Mouse (Mus musculus) MEL (cell line): ENCODE measurements around the gene Ncln. TPM values are rescaled to one million over a fixed set of nuclear protein-coding genes. Genes with fewer than 3 reads are reported as not detected.

ENCODE experiments used
- DNase-seq: peaks from one replicate; pipeline ENCODE4 v3.0.0; 2011; ENCODE audit warnings: low read depth, low spot score
- H3K27ac ChIP-seq: 2 replicates; pipeline ENCODE4 v1.5.1; 2012; ENCODE audit warnings: low read depth, mild to moderate bottlenecking, control low read depth, low read length, moderate library complexity; ENCODE audit not compliant: control insufficient read depth
- H3K27me3 ChIP-seq, 2 experiments: fragments of 150-350 bp in 1 of 2; sonication (generic) in 1 of 2; 2 replicates each; pipeline ENCODE4 v1.6.1; 2012; ENCODE audit warnings: low read length in 2 of 2, mild to moderate bottlenecking in 2 of 2, improper control_type of control experiment in 1 of 2, moderate library complexity in 1 of 2; ENCODE audit not compliant: insufficient read depth in 2 of 2, control insufficient read depth in 1 of 2
- H3K36me3 ChIP-seq, 2 experiments: 2 replicates each; pipeline ENCODE4 v1.6.1; 2012 to 2014; ENCODE audit warnings: low read length in 2 of 2, improper control_type of control experiment in 1 of 2, inconsistent platforms in 1 of 2, mild to moderate bottlenecking in 1 of 2; ENCODE audit not compliant: insufficient read depth in 2 of 2, control insufficient read depth in 1 of 2
- H3K4me1 ChIP-seq, 2 experiments: fragments of 150-350 bp in 1 of 2; sonication (generic) in 1 of 2; 2 replicates each; pipeline ENCODE4 v1.6.1; 2012; ENCODE audit warnings: low read length in 2 of 2, improper control_type of control experiment in 1 of 2, mild to moderate bottlenecking in 1 of 2; ENCODE audit not compliant: insufficient read depth in 2 of 2, control insufficient read depth in 1 of 2
- H3K4me3 ChIP-seq, 2 experiments: fragments of 150-350 bp in 1 of 2; sonication (generic) in 1 of 2; 2 replicates each; pipeline ENCODE4 v1.5.1; 2012; ENCODE audit warnings: low read depth in 2 of 2, low read length in 2 of 2, mild to moderate bottlenecking in 2 of 2, moderate library complexity in 2 of 2, control low read depth in 1 of 2, improper control_type of control experiment in 1 of 2; ENCODE audit not compliant: control insufficient read depth in 1 of 2, insufficient read depth in 1 of 2
- H3K79me2 ChIP-seq: 2 replicates; pipeline ENCODE4 v1.6.1; 2012; ENCODE audit warnings: mild to moderate bottlenecking, low read length, moderate library complexity; ENCODE audit not compliant: control insufficient read depth, poor library complexity, insufficient read depth
- H3K9ac ChIP-seq: 2 replicates; pipeline ENCODE4 v1.6.1; 2012; ENCODE audit warnings: low read depth, mild to moderate bottlenecking, control low read depth, low read length, moderate library complexity; ENCODE audit not compliant: control insufficient read depth, poor library complexity, severe bottlenecking
- H3K9me3 ChIP-seq: fragments of 150-350 bp; sonication (generic); replicated peaks from 2 replicates; pipeline ENCODE4 v1.6.1; 2012; ENCODE audit warnings: mild to moderate bottlenecking, low read length, improper control_type of control experiment, moderate library complexity; ENCODE audit not compliant: insufficient read depth
- BHLHE40 ChIP-seq: IDR thresholded peaks from 2 replicates; pipeline ENCODE4 v1.6.1; 2012; ENCODE audit warnings: low read depth, mild to moderate bottlenecking, inconsistent platforms, low read length, improper control_type of control experiment, borderline replicate concordance
- CHD1 ChIP-seq: IDR thresholded peaks from 2 replicates; pipeline ENCODE4 v1.6.1; 2012; ENCODE audit warnings: low read depth, mild to moderate bottlenecking, inconsistent platforms, low read length, improper control_type of control experiment
- CHD2 ChIP-seq: IDR thresholded peaks from 2 replicates; pipeline ENCODE4 v1.6.1; 2011; ENCODE audit warnings: low read length, improper control_type of control experiment
- CTCF ChIP-seq, 3 experiments: IDR thresholded peaks in 2 of 3; conservative IDR thresholded peaks in 1 of 3; 2 replicates each; pipeline ENCODE4 v1.5.1; 2011 to 2012; ENCODE audit warnings: low read length in 3 of 3, low read depth in 2 of 3, mild to moderate bottlenecking in 2 of 3, improper control_type of control experiment in 1 of 3, inconsistent platforms in 1 of 3, mixed read lengths in 1 of 3, moderate library complexity in 1 of 3; ENCODE audit not compliant: control insufficient read depth in 1 of 3, insufficient read depth in 1 of 3, poor library complexity in 1 of 3, severe bottlenecking in 1 of 3
- ETS1 ChIP-seq: IDR thresholded peaks from 2 replicates; pipeline ENCODE4 v1.6.1; 2012; ENCODE audit warnings: low read depth, mild to moderate bottlenecking, inconsistent platforms, low read length, improper control_type of control experiment, moderate library complexity
- GABPA ChIP-seq: IDR thresholded peaks from 2 replicates; pipeline ENCODE4 v1.6.1; 2012; ENCODE audit warnings: low read depth, mild to moderate bottlenecking, inconsistent platforms, low read length, improper control_type of control experiment, moderate library complexity
- JUND ChIP-seq: IDR thresholded peaks from 2 replicates; pipeline ENCODE4 v1.6.1; 2011; ENCODE audit warnings: low read depth, mild to moderate bottlenecking, improper control_type of control experiment, low read length
- KAT2A ChIP-seq: conservative IDR thresholded peaks from 2 replicates; pipeline ENCODE4 v1.6.1; 2012; ENCODE audit warnings: low read depth, low read length, improper control_type of control experiment, inconsistent platforms
- MAFK ChIP-seq: IDR thresholded peaks from 2 replicates; pipeline ENCODE4 v1.6.1; 2011; ENCODE audit warnings: low read depth, mild to moderate bottlenecking, low read length, improper control_type of control experiment, borderline replicate concordance
- MAZ ChIP-seq: IDR thresholded peaks from 2 replicates; pipeline ENCODE4 v1.6.1; 2012; ENCODE audit warnings: low read depth, mild to moderate bottlenecking, inconsistent platforms, low read length, improper control_type of control experiment
- MEF2A ChIP-seq: IDR thresholded peaks from 2 replicates; pipeline ENCODE4 v1.6.1; 2014; ENCODE audit warnings: low read depth, mild to moderate bottlenecking, inconsistent platforms, low read length, improper control_type of control experiment; ENCODE audit not compliant: poor library complexity, insufficient replicate concordance, severe bottlenecking; ENCODE audit errors: extremely low read depth
- MXI1 ChIP-seq: IDR thresholded peaks from 2 replicates; pipeline ENCODE4 v1.6.1; 2011; ENCODE audit warnings: mild to moderate bottlenecking, low read depth, low read length, improper control_type of control experiment
- MYB ChIP-seq: IDR thresholded peaks from 2 replicates; pipeline ENCODE4 v1.6.1; 2011; ENCODE audit warnings: mild to moderate bottlenecking, low read depth, low read length, improper control_type of control experiment
- POLR2A ChIP-seq, 2 experiments: IDR thresholded peaks; 2 replicates each; pipeline ENCODE4 v1.6.1; 2011 to 2012; ENCODE audit warnings: low read length in 2 of 2, mild to moderate bottlenecking in 2 of 2, control low read depth in 1 of 2, improper control_type of control experiment in 1 of 2, low read depth in 1 of 2, moderate library complexity in 1 of 2; ENCODE audit not compliant: control insufficient read depth in 1 of 2, insufficient read depth in 1 of 2, poor library complexity in 1 of 2
- POLR2AphosphoS2 ChIP-seq: IDR thresholded peaks from 2 replicates; pipeline ENCODE4 v1.6.1; 2011; ENCODE audit warnings: low read length, improper control_type of control experiment
- RAD21 ChIP-seq: IDR thresholded peaks from 2 replicates; pipeline ENCODE4 v1.6.1; 2011; ENCODE audit warnings: mild to moderate bottlenecking, low read depth, low read length, improper control_type of control experiment
- SIN3A ChIP-seq: IDR thresholded peaks from 2 replicates; pipeline ENCODE4 v1.6.1; 2012; ENCODE audit warnings: low read length, improper control_type of control experiment, inconsistent platforms
- SMC3 ChIP-seq: IDR thresholded peaks from 2 replicates; pipeline ENCODE4 v1.6.1; 2011; ENCODE audit warnings: low read depth, low read length, improper control_type of control experiment
- TAL1 ChIP-seq: IDR thresholded peaks from 2 replicates; pipeline ENCODE4 v1.6.1; 2012; ENCODE audit warnings: mild to moderate bottlenecking, inconsistent platforms, low read length, moderate library complexity, mixed read lengths
- TBP ChIP-seq: IDR thresholded peaks from 2 replicates; pipeline ENCODE4 v1.8.0; 2011; ENCODE audit warnings: low read depth, low read length, improper control_type of control experiment
- TCF12 ChIP-seq: IDR thresholded peaks from 2 replicates; pipeline ENCODE4 v1.6.1; 2014; ENCODE audit warnings: low read depth, mild to moderate bottlenecking, inconsistent platforms, low read length, improper control_type of control experiment, moderate library complexity
- USF1 ChIP-seq: IDR thresholded peaks from 2 replicates; pipeline ENCODE4 v1.6.1; 2014; ENCODE audit warnings: low read depth, mild to moderate bottlenecking, inconsistent platforms, low read length, improper control_type of control experiment, moderate library complexity
- USF2 ChIP-seq, 2 experiments: IDR thresholded peaks; 2 replicates each; pipeline ENCODE4 v1.6.1; 2011 to 2012; ENCODE audit warnings: improper control_type of control experiment in 2 of 2, low read length in 2 of 2, borderline replicate concordance in 1 of 2, inconsistent platforms in 1 of 2, low read depth in 1 of 2, mild to moderate bottlenecking in 1 of 2; ENCODE audit not compliant: insufficient read depth in 1 of 2
- ZKSCAN1 ChIP-seq: IDR thresholded peaks from 2 replicates; pipeline ENCODE4 v1.6.1; 2012; ENCODE audit warnings: low read depth, mild to moderate bottlenecking, inconsistent platforms, low read length, improper control_type of control experiment, moderate library complexity
- ZMIZ1 ChIP-seq: IDR thresholded peaks from 2 replicates; pipeline ENCODE4 v1.6.1; 2012; ENCODE audit warnings: low read depth, mild to moderate bottlenecking, inconsistent platforms, low read length, improper control_type of control experiment, moderate library complexity
- polyA plus RNA-seq, 2 experiments: library from polyadenylated mRNA; stranded (reverse) in 1 of 2; unstranded in 1 of 2; fragments of >175 nt in 1 of 2; fragments of >200 nt in 1 of 2; gene quantifications; 2 replicates each; pipeline versions ENCODE4 v1.2.1 to v1.2.4; 2012; ENCODE audit warnings: low replicate concordance in 2 of 2, low read depth in 1 of 2; ENCODE audit not compliant: insufficient read length in 2 of 2, insufficient read depth in 1 of 2, missing spikeins in 1 of 2
- total RNA-seq: library from RNA; depleted of rRNA; stranded (reverse); fragments of 300-350 nt; gene quantifications from 2 replicates; pipeline ENCODE4 v1.2.3, GENCODE M21; 2012

Gene Ncln
- total and polyA plus RNA-seq, 3 experiments = 136 to 276 (median 215) TPM

- DNase-seq = no peak
- Histone ChIP-seq H3K36me3 (peaks cover 0 to 3% of the 10 kb centered on the region in 2 experiments; a peak in 2 of 4 replicates), H3K27me3 (peaks cover 0 to 2% of the 10 kb centered on the region in 2 experiments; a peak in 2 of 4 replicates), H3K9me3 (no peaks in the 10 kb centered on the region), H3K4me1 (peaks cover 3 to 23% of the 10 kb centered on the region in 2 experiments), H3K9ac (no peak overlapping the region), H3K27ac (no peak overlapping the region), H3K79me2 (no peaks in the 10 kb centered on the region), H3K4me3 (no peak overlapping the region)
- TF ChIP-seq ZKSCAN1 (no peak), MYB (no peak), POLR2AphosphoS2 (no peak), GABPA (no peak), MEF2A (no peak), RAD21 (no peak), TAL1 (no peak), SMC3 (no peak), TCF12 (no peak), USF2 (IDR thresholded peaks at IDR 0.05; ENCODE audit: borderline replicate concordance in 1 of 2, insufficient read depth in 1 of 2, low read depth in 1 of 2, low read length in 2 of 2) (no peak), TBP (no peak), BHLHE40 (no peak), CHD2 (no peak)
These were observed 37.9 kb downstream of the Ncln start for GRCm38 (mm10) chr10:81458267-81458666.

GRCm38 (mm10) chr10:81457624-81458023, 38.6 kb downstream of the Ncln start:
- TF ChIP-seq CHD2 (no peak), MAFK (no peak), SMC3 (no peak), ETS1 (no peak), MAZ (no peak), KAT2A (no peak), CHD1 (no peak), SIN3A (no peak), TCF12 (no peak), MEF2A (no peak), USF2 (IDR thresholded peaks at IDR 0.05; ENCODE audit: borderline replicate concordance in 1 of 2, insufficient read depth in 1 of 2, low read depth in 1 of 2, low read length in 2 of 2) (no peak), USF1 (no peak), RAD21 (no peak), POLR2A (IDR thresholded peaks at IDR 0.05; ENCODE audit: control insufficient read depth in 1 of 2, insufficient read depth in 1 of 2, low read depth in 1 of 2, low read length in 2 of 2, poor library complexity in 1 of 2) (no peak), CTCF (IDR thresholded peaks at IDR 0.05 in 2 of 3, conservative IDR thresholded peaks at IDR 0.05 in 1 of 3; ENCODE audit: control insufficient read depth in 1 of 3, insufficient read depth in 1 of 3, low read depth in 2 of 3, low read length in 3 of 3, poor library complexity in 1 of 3, severe bottlenecking in 1 of 3) (no peak), ZMIZ1 (no peak), BHLHE40 (no peak), JUND (no peak), MXI1 (no peak)
- TF ChIP-seq, all 39 proteins: peak for 0
- Histone ChIP-seq H3K27me3 (peaks cover 0 to 2% of the 10 kb centered on the region in 2 experiments; a peak in 2 of 4 replicates), H3K4me3 (no peak overlapping the region)

More at GRCm38 (mm10) chr10:81457624-81458023, 38.6 kb downstream of the Ncln start:
- H3K9me3 ChIP-seq = no peaks in the 10 kb centered on the region
- peaks cover 0 to 3% of the 10 kb centered on the region in 2 experiments; a peak in 2 of 4 replicates for H3K36me3 ChIP-seq
- DNase-seq = no peak
- no peaks in the 10 kb centered on the region for H3K79me2 ChIP-seq
- no peak overlapping the region for H3K27ac ChIP-seq
- H3K4me1 ChIP-seq = peaks cover 3 to 23% of the 10 kb centered on the region in 2 experiments
- no peak overlapping the region for H3K9ac ChIP-seq
